Mouse (Mus musculus): ENCODE measurements around the gene Irgc1.

DNA sequence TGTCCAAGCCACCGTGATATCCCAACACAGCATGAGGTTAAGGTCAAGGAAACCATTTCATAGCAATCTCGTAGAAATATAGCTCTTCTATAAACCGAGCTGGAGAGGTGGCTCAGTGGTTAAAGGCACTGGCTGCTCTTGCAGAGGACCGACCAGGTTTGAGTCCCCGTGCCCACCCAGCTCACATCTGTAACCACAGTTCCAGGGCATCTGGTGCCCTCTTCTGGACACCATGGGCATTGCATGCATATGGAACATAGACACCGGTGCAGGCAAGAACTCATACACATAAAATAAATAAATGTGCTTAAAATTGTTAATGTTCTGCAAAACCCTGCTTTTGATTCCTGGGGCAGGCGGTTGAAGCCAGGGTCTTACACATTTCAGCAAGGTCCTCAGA lies 20.8 kb upstream of the Irgc1 start:
- TF ChIP-seq GATA1 (IDR thresholded peaks at IDR 0.05; ENCODE audit: borderline replicate concordance, low read length), result no peak
- TF ChIP-seq CTCF (IDR thresholded peaks at IDR 0.05; ENCODE audit: low read depth, low read length), result peak; percentile 85
- no peak for TF ChIP-seq TAL1 (conservative IDR thresholded peaks at IDR 0.05; ENCODE audit: low read depth, low read length)
- TF ChIP-seq POLR2AphosphoS5 (IDR thresholded peaks at IDR 0.05; ENCODE audit: insufficient replicate concordance, low read depth, low read length), result no peak
- no peak for TF ChIP-seq GATA2 (IDR thresholded peaks at IDR 0.05; ENCODE audit: borderline replicate concordance, low read depth, low read length)
